Mouse (Mus musculus): ENCODE data around the gene Ttbk2.
A peak's percentile ranks its signal among the peaks of the same experiment; 100 is the strongest.

Ttbk2 gene

DNA sequence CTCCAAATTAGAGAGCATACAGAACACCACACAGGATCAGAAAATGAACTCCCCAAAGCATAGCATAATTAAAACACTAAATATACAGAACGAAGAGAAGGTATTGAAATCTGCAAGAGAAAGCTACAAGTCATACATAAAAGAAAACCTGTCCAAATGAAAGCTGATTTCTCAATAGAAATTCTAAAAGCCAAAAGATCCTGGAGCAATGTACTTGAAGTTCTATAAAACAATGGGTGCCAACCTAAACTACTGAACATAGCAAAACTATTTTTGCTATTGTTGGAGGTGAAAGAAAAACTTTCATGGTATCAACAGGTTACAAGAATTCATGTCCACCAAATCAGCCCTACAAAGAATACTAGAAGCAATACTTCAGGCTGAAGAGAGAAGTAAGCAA, 9.2 kb downstream of the Ttbk2 start:
- no peak for TF ChIP-seq GATA4 (IDR thresholded peaks at IDR 0.05; ENCODE audit: insufficient replicate concordance, low read length)

DNA sequence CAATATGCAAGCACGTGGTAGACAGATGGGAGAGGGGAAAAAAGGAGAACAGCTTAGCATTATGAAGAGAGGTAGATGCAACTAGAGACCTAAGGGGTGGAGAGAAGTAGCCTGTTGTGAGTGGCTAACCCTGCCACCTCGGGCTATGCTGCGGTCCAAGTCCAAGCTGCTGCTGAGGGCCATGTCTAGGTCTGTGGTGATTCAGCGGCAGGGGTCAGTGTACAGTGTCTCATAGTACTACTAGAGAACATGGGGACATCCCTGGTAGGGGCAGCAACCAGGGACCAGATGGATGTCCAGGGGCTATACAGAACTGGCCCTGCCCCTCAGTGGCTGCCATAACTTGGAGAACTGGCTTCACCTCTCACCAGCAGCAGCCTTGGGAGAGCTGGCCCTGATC, 15.2 kb downstream of the Ttbk2 start:
- no peak for TF ChIP-seq GATA4 (IDR thresholded peaks at IDR 0.05; ENCODE audit: insufficient replicate concordance, low read length)

DNA sequence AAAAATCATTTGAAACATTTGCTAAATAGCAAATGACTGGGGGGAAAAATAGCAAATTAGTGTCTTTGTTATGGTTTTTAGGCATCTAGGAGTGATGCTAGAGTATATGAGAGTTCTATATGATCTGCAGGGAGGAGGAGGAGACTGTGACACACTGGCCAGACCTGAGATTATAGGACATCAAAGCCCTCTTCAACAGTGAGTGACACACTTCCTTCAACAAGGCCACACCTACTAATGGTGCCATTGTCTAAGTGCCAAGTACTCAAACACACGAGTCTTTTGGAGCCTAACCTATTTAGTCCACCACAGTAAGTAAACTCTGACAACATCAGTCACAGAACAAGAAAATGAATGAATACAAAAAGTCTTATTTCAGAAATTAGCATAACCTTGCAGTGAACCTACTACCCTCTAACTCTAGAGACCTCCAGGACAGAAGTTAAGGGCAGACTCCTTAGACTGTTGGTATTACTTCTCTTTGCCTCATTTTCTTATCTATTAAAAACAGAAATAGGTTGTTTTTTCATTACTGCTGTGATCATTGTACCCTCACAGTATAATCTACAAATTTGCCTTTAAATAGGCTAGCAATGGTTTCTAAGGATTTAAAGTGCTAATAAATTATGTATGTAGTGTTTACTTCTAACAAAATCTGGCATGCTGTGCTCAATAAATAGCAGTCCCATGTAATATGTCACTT, 23.3 kb downstream of the Ttbk2 start:
- TF ChIP-seq GATA4 (IDR thresholded peaks at IDR 0.05; ENCODE audit: insufficient replicate concordance, low read length), result no peak

DNA sequence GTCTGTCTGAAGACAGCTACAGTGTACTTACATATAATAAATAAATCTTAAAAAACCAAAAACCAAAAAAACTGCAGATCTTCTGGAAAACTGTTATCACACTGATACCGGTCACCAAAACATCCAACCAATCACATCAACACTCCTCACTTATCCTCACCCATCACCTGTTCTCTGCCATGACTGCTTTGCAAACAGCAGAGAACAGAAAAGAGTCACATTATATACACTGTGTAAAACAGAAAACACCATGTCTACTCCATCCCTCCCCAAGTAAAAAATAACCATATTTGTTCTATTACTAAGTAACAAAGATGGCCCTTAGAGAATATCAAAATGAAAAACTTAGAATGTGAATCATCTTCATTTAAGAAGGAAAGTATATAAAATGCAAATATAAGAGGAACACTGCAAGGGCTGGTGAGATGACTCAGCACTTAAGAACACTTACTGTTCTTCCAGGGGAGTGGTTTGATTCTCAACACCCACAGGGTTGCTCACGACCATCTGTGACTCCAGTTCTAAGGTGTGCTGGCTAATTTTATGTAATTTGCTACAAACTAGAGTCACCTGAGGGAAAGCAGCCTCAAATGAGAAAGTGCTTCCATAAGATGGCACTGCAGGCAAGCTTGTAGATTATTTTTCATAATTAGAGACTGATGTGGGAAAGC, 80.0 kb downstream of the Ttbk2 start:
- no peak for TF ChIP-seq GATA4 (IDR thresholded peaks at IDR 0.05; ENCODE audit: insufficient replicate concordance, low read length)

DNA sequence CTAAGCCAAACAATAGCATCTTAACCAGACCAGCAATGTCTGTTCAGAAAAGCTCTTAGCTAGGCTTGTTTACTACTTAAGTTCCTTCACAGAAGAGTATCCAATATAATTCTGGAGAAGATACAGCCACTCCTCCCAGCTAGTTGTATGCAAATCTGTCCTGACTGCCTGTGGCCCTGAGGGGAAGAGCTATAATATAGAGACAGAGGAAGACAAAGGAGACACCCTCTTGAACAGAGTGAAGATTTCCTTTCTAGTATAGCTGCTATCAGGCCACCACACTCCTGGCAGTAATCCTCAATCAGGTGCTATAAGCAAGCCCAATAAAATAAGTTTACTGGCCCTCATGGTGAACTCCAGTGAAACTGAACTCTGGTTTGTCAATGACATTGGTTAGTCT, 88.5 kb downstream of the Ttbk2 start:
- TF ChIP-seq GATA4 (IDR thresholded peaks at IDR 0.05; ENCODE audit: insufficient replicate concordance, low read length), result no peak

DNA sequence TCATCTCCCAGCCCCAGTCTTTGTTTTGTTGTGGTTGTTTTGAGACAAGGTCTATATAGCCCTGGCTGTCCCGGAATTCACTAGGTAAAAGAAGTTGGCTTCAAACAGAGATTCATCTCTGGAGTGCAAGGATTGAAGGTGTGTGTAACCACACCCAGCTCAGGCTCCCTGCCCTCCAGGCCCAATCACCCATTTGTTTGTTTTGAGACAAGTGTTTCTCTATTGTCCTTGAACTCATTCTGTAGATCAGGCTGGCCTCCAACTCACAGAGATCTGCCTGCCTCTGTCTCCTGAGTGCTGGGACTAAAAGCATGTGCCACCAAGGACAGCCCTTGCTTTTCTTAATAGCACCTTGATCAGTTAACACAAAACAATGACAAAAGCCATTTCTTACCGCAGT, 102.4 kb downstream of the Ttbk2 start:
- TF ChIP-seq GATA4 (IDR thresholded peaks at IDR 0.05; ENCODE audit: insufficient replicate concordance, low read length), result no peak

DNA sequence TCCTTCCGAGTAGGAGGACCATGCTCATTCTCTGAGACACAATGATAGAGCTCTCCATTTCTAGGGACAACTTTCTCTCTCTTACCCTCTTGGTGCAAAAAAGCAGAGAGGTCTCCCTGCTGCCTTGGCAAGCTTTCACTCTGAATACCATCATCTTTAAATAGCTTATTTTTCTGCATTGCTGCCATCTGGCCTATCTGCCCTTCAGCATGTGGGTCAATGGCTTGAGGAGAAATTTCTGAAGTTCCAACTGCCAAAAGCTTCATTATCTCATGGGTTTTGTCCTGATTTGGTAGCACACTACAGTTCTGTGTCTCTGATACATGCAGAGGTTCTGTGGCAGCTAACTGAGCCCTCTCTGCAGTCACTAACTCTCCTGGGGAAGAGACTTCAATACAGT, 104.9 kb downstream of the Ttbk2 start:
- no peak for TF ChIP-seq GATA4 (IDR thresholded peaks at IDR 0.05; ENCODE audit: insufficient replicate concordance, low read length)

DNA sequence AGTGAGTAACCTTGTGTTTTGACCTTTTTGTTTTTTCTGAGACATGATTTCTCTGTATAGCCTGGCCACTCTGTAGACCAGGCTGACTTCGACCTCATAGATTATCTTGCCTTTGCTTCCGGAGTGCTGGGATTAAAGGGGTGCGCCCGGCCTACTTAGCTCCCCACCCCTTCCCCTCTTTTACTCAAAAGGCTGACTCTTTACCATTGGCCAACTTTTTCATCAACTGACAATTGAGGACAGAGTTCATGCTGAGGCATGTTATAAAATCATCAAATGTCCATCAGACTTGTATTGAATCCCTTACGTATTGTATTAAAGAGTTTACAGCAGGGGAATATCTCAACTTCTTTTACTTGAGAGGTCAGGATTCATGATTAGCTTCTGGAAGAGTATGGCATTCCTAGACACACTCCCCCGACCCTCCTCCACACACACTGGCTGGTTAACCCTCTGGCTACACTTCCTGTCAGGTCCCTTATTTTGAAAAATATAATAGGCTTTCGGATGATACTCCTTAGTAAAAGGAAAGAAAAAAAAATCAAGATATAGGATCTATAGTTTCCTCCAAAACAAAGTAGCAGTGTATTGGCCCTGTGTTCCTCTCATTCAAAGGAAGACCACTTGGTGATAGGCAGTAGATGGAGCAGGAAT, 118.4 kb downstream of the Ttbk2 start:
- TF ChIP-seq GATA4 (IDR thresholded peaks at IDR 0.05; ENCODE audit: insufficient replicate concordance, low read length), result no peak

DNA sequence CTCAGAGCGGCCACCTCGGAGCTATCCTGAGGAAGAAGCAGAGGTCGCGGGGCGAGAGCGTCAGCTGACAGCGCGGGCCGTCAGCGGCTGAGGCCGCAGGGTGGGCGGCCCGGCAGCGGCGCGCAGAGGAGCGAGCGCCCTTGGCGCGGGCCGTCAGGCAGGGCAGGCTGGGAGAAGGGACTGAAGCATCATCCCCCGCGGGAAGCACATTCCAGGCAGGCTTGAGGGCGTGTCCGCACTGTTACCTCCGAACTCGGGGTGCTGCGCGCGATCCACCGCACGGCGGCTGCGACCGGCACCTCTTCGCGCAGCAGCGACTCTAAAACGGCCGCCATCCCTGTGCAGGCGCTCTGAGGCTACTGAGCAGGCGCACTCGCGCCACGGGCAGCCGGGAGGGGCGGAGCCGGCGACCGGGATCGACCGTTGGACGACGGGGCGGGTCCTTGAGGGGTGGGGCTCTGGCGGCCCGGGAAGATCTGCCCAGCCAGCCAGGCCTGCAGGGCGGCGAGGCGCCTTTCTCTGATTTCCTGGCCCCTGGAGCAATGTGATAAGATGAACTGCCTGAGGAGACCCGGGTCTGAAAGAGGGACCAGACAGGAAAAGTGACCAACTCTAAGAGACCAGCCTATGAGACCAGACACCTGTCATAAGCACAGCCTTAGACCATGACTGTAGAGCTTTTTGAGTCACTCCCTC, 119.1 kb downstream of the Ttbk2 start:
- peak; percentile 73; the same call in 1 of the 2 replicates for TF ChIP-seq GATA4 (IDR thresholded peaks at IDR 0.05; ENCODE audit: insufficient replicate concordance, low read length)

DNA sequence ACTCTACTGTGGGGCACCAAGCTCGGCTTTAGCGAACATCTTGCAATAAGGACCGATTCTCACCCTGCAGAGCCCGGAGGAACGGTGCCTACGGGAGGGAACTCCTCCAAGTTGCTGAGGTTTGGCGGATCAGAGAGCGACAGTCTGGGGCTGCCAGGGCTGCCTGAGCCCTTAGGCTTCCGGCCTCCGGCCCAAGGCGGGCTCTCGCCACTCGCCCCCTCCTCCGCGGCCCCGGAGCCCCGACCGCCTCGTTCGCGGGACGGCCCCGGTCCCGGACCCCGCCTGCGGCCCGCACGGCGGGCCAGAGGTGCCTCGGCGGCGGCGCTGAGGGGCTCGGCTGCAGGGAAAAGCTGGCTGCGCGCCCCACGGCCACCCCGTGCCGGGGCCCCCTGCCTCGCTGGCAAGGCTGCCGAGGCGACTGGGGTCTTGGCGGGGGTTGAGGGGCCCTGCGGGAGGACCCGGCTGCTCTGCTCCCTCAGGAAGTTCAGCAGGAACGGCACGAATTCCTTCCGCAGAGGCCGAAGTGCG, 119.7 kb downstream of the Ttbk2 start:
- TF ChIP-seq GATA4 (IDR thresholded peaks at IDR 0.05; ENCODE audit: insufficient replicate concordance, low read length), result no peak

DNA sequence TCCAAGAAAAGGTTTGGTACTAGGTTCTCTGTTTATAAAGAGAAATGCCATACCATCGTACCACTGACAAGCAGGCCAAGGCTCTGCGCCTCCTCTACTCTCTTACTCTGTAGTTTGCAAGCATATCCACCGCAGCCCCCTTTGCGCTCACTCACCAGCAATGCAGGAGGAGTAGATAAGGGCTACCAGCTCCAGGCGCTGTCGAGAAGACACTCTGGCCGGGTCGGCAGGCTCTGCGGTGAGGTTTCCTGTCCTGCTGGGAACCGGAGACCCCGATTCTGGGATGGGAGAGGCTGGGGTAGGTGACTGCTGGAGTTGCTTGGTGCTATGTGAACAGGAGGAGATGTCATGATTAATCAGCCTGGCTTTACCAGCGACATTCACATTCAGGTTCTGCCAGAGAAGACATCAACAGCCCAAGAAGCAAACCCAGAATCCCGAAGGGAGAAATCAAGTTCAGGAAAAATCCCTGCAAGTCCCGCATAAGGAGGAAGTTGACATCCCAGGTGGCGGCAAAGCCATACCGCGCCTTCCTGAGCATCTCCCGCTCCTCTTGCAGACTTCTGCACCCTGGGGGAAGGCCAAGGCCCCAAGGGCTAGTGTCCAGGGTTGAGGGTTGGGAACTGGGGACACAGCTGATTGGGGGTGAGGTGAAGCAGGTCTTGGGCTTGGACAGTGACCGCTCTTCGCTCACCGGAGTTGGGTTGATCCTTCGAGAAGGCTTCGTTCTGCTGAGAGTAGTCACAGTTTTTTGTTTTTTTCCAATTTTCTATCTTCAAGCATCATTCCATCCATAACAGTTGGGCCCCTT, 120.4 kb downstream of the Ttbk2 start:
- TF ChIP-seq GATA4 (IDR thresholded peaks at IDR 0.05; ENCODE audit: insufficient replicate concordance, low read length), result no peak

DNA sequence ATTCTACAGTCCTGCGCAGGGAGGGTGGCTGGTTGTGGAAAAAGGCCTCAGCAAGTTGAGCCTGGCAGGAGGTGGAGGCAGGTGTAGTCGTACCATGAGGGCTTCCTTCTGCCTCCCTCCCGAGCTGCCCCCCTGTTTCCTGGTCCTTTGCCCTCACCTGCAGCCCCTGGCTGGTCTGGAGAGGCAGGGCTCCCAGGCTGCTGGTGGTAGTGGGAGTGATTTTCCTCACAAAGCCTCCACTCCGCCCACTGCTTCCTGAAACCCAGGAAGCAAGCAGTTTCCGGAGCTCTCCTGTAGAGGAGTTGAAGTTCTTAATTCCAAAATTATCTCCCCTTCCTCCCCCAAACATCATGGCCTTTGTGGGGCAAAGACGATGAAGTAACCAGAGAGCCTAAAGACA, 126.2 kb downstream of the Ttbk2 start:
- TF ChIP-seq GATA4 (IDR thresholded peaks at IDR 0.05; ENCODE audit: insufficient replicate concordance, low read length), result no peak

DNA sequence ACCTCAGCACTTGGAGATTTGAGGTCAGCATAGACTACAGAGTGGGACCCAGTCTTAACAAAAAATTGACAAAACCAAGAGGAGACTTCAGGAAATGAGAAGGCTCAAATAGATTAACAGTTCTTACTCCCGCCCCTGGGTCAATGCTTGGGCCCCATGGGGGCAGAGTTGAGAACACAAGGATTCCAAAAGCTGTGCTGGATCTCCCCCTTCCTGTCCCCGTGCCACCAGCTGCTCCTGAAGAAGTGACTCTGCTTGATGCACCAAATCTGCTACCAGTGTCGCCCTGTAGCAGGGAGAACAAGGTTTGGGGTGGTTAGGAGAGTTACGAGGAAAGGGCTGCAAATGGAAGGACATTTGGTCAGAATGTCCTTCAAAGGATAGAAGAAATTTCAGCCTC, 126.8 kb downstream of the Ttbk2 start:
- TF ChIP-seq GATA4 (IDR thresholded peaks at IDR 0.05; ENCODE audit: insufficient replicate concordance, low read length), result no peak

DNA sequence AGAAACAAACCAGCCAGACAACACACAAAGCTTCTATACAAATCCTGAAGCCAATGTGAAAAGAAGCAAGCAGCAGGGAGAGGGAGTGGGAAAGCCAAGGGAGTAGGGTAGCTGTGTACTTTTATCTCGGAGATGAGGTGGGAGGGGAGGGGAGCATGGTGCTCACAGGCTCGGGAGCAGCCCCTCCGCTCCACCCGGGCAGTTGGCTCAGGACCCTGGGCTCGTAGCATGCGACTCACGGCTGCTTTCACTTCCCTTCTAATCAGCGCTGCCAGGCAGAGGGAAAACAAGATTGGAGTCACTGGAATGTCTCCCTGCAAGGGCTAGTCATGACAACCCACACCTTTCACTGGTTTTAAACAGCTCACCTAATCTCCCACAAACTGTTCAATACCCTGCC, 127.9 kb downstream of the Ttbk2 start:
- TF ChIP-seq GATA4 (IDR thresholded peaks at IDR 0.05; ENCODE audit: insufficient replicate concordance, low read length), result no peak

DNA sequence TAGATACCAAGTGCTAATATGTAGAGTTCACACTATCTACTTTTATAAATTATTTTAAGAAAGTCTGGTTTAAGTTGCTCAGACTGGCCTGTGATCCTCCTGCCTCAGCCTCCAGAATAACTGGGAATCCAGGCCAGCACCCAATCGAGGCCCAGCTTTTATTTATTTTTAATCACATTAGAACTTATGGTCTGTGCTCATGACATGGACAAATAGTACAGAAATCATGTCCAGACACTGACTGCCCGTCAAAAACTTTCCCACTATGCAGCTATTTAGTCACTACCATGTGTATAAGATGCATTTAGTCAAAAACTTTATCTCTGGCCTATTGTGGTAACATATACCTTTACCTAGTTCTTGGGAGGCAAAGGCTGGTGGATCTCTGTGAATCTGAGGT, 128.5 kb downstream of the Ttbk2 start:
- TF ChIP-seq GATA4 (IDR thresholded peaks at IDR 0.05; ENCODE audit: insufficient replicate concordance, low read length), result no peak

Measured in liver, adult (tissue).